Mouse (Mus musculus) brown adipose tissue, adult 24 weeks (tissue): ENCODE data around the gene Mark1. TPM values are rescaled to one million over a fixed set of nuclear protein-coding genes. Genes with fewer than 3 reads are reported as not detected.
A peak's percentile ranks its signal among the peaks of the same experiment; 100 is the strongest.

Source experiments
- H3K27ac ChIP-seq: fragments of 200-500 bp; replicated peaks from 2 replicates; pipeline ENCODE4 v1.5.1; 2012; ENCODE audit warnings: low read depth, mild to moderate bottlenecking, low read length
- H3K4me1 ChIP-seq: fragments of 200-500 bp; 2 replicates; pipeline ENCODE4 v1.6.1; 2012; ENCODE audit warnings: low read length, mixed read lengths; ENCODE audit not compliant: control insufficient read depth, insufficient read depth, insufficient read length
- H3K4me3 ChIP-seq: fragments of 200-500 bp; 2 replicates; pipeline ENCODE4 v1.5.1; 2012; ENCODE audit warnings: low read depth, mild to moderate bottlenecking, low read length, moderate library complexity; ENCODE audit not compliant: insufficient read depth
- polyA plus RNA-seq: library from polyadenylated mRNA; stranded (reverse); fragments of >200 nt; gene quantifications from 2 replicates; pipeline ENCODE4 v1.2.4, GENCODE M21; 2012; ENCODE audit not compliant: missing spikeins, insufficient read depth, insufficient read length

Mark1 gene
- polyA plus RNA-seq, 1 experiment: 2.3 TPM

DNA sequence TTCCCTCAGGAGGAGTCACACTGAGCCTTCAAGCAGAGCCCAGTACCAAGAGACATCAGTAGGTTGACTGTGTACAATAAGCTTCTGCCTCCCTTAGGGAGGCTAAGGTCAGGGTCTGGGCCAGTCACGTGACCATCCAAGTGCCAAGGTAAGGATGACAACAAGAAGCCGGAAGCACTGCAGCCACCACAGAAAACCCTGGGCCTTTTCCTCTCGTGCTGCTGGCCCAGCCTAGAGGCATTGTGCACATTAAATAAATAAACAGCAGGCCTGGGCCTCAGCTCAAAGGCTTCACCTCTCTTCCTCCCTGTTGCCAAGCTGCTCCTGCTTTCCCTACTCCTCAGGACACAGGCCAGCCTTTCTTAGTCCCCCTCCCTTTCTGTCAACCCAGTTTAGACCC, 139.1 kb downstream of the Mark1 start:
- H3K4me3 ChIP-seq: no peak overlapping the region
- peak overlapping the region; percentile 38 for H3K27ac ChIP-seq

GRCm38 (mm10) chr1:184858253-184858652, 141.1 kb downstream of the Mark1 start:
- no peak overlapping the region for H3K27ac ChIP-seq
- no peak overlapping the region for H3K4me3 ChIP-seq
- peaks cover 24% of the 10 kb centered on the region for H3K4me1 ChIP-seq

More for the DNA sequence above, 139.1 kb downstream of the Mark1 start:
- peaks cover 30% of the 10 kb centered on the region for H3K4me1 ChIP-seq

- H3K4me1 ChIP-seq: peaks cover 24% of the 10 kb centered on the region
- H3K4me3 ChIP-seq: no peak overlapping the region
- H3K27ac ChIP-seq: no peak overlapping the region
Measured at GRCm38 (mm10) chr1:184857216-184857615, 142.2 kb downstream of the Mark1 start.

GRCm38 (mm10) chr1:184853922-184854321, 145.4 kb downstream of the Mark1 start:
- peaks cover 12% of the 10 kb centered on the region for H3K4me1 ChIP-seq
- H3K27ac ChIP-seq: peak overlapping the region; percentile 85
- H3K4me3 ChIP-seq: peak overlapping the region; percentile 4; the same call in 1 of the 2 replicates

DNA sequence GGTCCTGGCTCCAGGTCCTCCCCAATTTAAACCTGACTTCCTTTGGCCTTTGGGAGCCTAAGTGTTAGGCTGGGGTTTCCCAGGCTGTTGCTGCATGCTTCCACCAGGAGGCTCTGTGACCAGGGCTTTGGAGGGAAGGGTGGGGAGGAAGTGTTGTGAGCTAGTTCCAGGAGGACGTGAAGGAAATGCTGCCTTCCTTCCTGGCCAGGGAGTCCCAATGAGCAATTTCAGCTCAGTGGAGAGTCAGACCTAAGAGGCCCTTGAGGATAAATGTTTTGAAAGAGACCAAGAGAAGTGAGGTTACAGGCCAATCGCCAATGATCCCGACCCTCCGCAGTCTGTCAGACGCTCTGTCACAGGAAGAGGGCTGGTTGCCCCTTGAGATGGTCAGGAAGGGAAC, 146.0 kb downstream of the Mark1 start:
- Histone ChIP-seq H3K4me1 (peaks cover 12% of the 10 kb centered on the region), H3K4me3 (peak overlapping the region; percentile 4; the same call in 1 of the 2 replicates), H3K27ac (peak overlapping the region; percentile 85)

GRCm38 (mm10) chr1:184851741-184852618, 147.4 kb downstream of the Mark1 start:
- Histone ChIP-seq H3K27ac (peak overlapping the region; percentile 40), H3K4me3 (peak overlapping the region; percentile 24)

GRCm38 (mm10) chr1:184851166-184851565, 148.2 kb downstream of the Mark1 start:
- no peak overlapping the region for H3K4me3 ChIP-seq
- peak overlapping the region; percentile 40 for H3K27ac ChIP-seq
- peaks cover 12% of the 10 kb centered on the region for H3K4me1 ChIP-seq

More at GRCm38 (mm10) chr1:184851741-184852618, 147.4 kb downstream of the Mark1 start:
- peaks cover 12% of the 10 kb centered on the region for H3K4me1 ChIP-seq

- H3K4me1 ChIP-seq: peaks cover 15% of the 10 kb centered on the region
- no peak overlapping the region for H3K4me3 ChIP-seq
- no peak overlapping the region for H3K27ac ChIP-seq
Measured at GRCm38 (mm10) chr1:184846973-184847372, 152.4 kb downstream of the Mark1 start.

Other genes starting within 250 kb of the Mark1 start
- gene Marc1, start 188.3 kb downstream of the Mark1 start, polyA plus RNA-seq: 13.6 and 14.3 TPM in 2 replicates
- 234 and 326 TPM in 2 replicates for gene Marc2, start 153.1 kb downstream of the Mark1 start, polyA plus RNA-seq
- gene C130074G19Rik, start 116.4 kb downstream of the Mark1 start, polyA plus RNA-seq: 86.6 and 95.5 TPM in 2 replicates
- gene Rab3gap2, start 204.5 kb upstream of the Mark1 start, polyA plus RNA-seq: 13.0 and 13.5 TPM in 2 replicates